Mouse (Mus musculus) liver, embryonic 14.5 days (tissue): ENCODE results near the gene Prune2. TPM values are rescaled to one million over a fixed set of nuclear protein-coding genes. Genes with fewer than 3 reads are reported as not detected.

ENCODE experiments used
- ATAC-seq: fragments of 200-750 bp; cut with Nextera tagmentation; 2 replicates; pipeline ENCODE4 v1.8.0; 2017; ENCODE audit warnings: moderate number of reproducible peaks, mild to moderate bottlenecking, moderate library complexity; ENCODE audit not compliant: insufficient read depth
- DNase-seq, 3 experiments: peaks; one replicate each; pipeline ENCODE4 v3.0.0-alpha.2; 2012 to 2013; ENCODE audit warnings: low read depth in 3 of 3, low spot score in 3 of 3
- H3K27ac ChIP-seq: fragments of 300-500 bp; sonication (generic); 2 replicates; pipeline ENCODE4 v1.5.1; 2014; ENCODE audit warnings: moderate library complexity, mild to moderate bottlenecking, control low read depth, inconsistent platforms
- H3K27me3 ChIP-seq: fragments of 300-500 bp; sonication (generic); 2 replicates; pipeline ENCODE4 v1.6.1; 2014; ENCODE audit warnings: mild to moderate bottlenecking, low read length, moderate library complexity; ENCODE audit not compliant: control insufficient read depth, insufficient read depth
- H3K36me3 ChIP-seq: fragments of 300-500 bp; sonication (generic); replicated peaks from 2 replicates; pipeline ENCODE4 v1.6.1; 2014; ENCODE audit warnings: low read depth; ENCODE audit not compliant: control insufficient read depth, insufficient read depth
- H3K4me1 ChIP-seq, 2 experiments: fragments of 200-500 bp in 1 of 2; fragments of 300-500 bp in 1 of 2; sonication (generic) in 1 of 2; replicated peaks; 2 replicates each; pipeline ENCODE4 v1.6.1; 2012 to 2014; ENCODE audit warnings: antibody characterized with exemption in 1 of 2, inconsistent platforms in 1 of 2, low read length in 1 of 2; ENCODE audit not compliant: control insufficient read depth in 2 of 2, insufficient read depth in 2 of 2
- H3K4me2 ChIP-seq: fragments of 300-500 bp; sonication (generic); 2 replicates; pipeline ENCODE4 v1.6.1; 2014; ENCODE audit warnings: low read depth, mild to moderate bottlenecking, control low read depth, moderate library complexity
- H3K4me3 ChIP-seq, 2 experiments: fragments of 200-500 bp in 1 of 2; fragments of 300-500 bp in 1 of 2; sonication (generic) in 1 of 2; 2 replicates each; pipeline ENCODE4 v1.5.1; 2012 to 2014; ENCODE audit warnings: low read depth in 2 of 2, low read length in 2 of 2, mild to moderate bottlenecking in 2 of 2, control low read depth in 1 of 2, inconsistent platforms in 1 of 2, moderate library complexity in 1 of 2; ENCODE audit not compliant: insufficient read depth in 1 of 2
- H3K9ac ChIP-seq: fragments of 300-500 bp; sonication (generic); replicated peaks from 2 replicates; pipeline ENCODE4 v1.6.1; 2014; ENCODE audit warnings: mild to moderate bottlenecking, control low read depth, moderate library complexity
- H3K9me3 ChIP-seq: fragments of 300-500 bp; sonication (generic); 2 replicates; pipeline ENCODE4 v1.6.1; 2016; ENCODE audit warnings: low read length, mixed read lengths; ENCODE audit not compliant: control insufficient read depth
- CTCF ChIP-seq: IDR thresholded peaks from 2 replicates; pipeline ENCODE4 v1.5.1; 2016; ENCODE audit warnings: antibody characterized with exemption, low read depth, control low read depth
- EP300 ChIP-seq: IDR thresholded peaks from 2 replicates; pipeline ENCODE4 v1.6.1; 2016; ENCODE audit warnings: antibody characterized with exemption, low read depth
- WGBS: fragments of 180-500 bp; shearing (Covaris S2); extraction: QIAGEN DNeasy Blood & Tissue Kit; methylation state at CpG from one replicate; pipeline ENCODE4 v1.1.7; 2014; ENCODE audit not compliant: insufficient replicate concordance; 5-methylcytosine and 5-hydroxymethylcytosine counted together
- polyA plus RNA-seq, 2 experiments: library from polyadenylated mRNA; depleted of rRNA in 1 of 2; stranded (reverse) in 1 of 2; unstranded in 1 of 2; fragments of >200 nt; fragmentation: Nextera tagmentation in 1 of 2; extraction: Ambion mirVana in 1 of 2; gene quantifications; 2 replicates each; pipeline versions ENCODE4 v1.2.1 to v1.2.3; 2012 to 2014

Gene Prune2
- polyA plus RNA-seq, 2 experiments = 0.26 to 0.29 TPM

DNA sequence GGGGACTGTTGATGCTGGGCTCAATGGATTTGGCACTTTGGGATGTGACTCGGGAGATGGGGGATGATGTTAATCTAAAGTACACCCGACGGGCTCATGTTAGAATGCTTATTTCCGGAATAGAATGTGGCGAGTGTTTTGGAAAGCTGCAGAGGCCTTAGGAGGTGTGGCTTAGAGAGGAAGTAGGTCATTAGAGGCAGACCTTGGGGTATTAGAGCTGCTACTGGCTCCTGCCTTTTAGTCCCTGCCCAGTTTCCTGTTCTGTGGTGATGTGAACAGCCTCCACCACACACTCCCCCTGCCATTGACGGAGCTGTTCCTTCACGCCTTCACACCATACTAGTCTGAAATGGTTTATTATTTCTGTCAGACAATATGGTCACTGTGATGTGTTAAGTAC lies 196.5 kb downstream of the Prune2 start:
- Histone ChIP-seq H3K4me3 (no peak overlapping the region), H3K4me1 (no peaks in the 10 kb centered on the region), H3K36me3 (no peaks in the 10 kb centered on the region), H3K9me3 (no peaks in the 10 kb centered on the region), H3K27me3 (no peaks in the 10 kb centered on the region), H3K9ac (no peak overlapping the region), H3K4me2 (no peak overlapping the region), H3K27ac (no peak overlapping the region)
- TF ChIP-seq CTCF (no peak), EP300 (no peak)
- WGBS = 54% methylated on average over 7 of the region's 7 CpGs
- ATAC-seq (no peak), DNase-seq (no peak)

DNA sequence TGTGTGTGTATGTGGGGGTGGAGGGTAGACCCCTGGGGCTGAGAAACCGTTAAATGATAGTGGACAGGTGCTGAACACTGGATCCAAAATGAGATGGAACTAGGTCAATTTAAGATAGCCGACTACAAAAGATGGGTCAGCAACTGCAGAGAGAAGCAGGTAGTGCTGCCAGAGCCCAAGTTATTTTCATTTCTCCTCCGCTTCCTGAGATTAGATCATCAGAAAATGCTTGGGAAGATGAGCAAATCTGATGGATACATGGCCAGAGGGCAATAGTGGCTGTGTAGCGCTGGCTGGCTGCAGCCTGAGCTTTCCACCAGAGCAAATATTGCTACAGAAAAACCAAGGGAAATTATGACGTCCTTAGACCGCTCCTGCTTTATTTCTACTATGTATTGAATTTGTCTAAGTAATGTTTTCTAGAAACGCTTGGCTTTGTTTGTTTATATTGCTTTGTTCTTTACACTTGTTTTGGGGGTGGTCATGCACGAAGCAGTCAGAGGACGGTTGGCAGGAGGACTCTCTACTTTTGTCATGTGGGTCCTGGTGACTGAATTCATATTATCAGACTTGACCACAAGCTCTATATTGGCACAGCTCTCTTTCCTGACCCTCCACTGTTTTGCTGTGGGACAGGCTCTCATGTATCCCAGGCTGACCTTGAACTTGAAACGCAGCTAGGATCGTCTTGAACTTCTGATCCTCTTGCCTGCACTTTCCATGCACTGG lies 198.2 kb downstream of the Prune2 start:
- no peaks in the 10 kb centered on the region for H3K4me1 ChIP-seq
- 60% methylated on average over 11 of the region's 11 CpGs for WGBS
- TF ChIP-seq EP300 (no peak), CTCF (no peak)
- no peak overlapping the region for H3K4me3 ChIP-seq
- H3K27ac ChIP-seq = no peak overlapping the region
- H3K36me3 ChIP-seq = no peaks in the 10 kb centered on the region
- no peaks in the 10 kb centered on the region for H3K9me3 ChIP-seq
- no peaks in the 10 kb centered on the region for H3K27me3 ChIP-seq
- no peak for DNase-seq
- no peak for ATAC-seq
- H3K4me2 ChIP-seq = no peak overlapping the region
- H3K9ac ChIP-seq = no peak overlapping the region

DNA sequence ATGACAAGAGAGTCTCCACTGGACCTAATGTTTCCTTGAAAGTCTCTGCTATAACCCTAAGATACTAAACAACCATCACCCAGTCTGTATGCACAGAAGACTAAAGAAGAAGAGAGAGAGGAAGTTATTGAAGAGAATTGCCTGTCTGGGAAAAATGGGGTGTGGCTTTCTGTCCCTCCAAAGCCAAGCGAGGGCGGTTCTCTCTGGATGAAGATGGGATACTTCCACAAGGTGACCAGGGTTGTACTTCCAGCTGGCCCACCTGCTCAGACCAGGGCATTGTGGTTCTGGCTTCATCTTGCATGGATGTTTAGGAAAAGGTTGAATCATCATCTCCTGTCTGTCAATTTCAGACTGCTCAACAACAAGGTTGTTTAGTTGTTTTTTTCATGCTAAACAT lies 199.3 kb downstream of the Prune2 start:
- Histone ChIP-seq H3K4me3 (no peak overlapping the region), H3K4me1 (no peaks in the 10 kb centered on the region), H3K9me3 (no peaks in the 10 kb centered on the region), H3K9ac (no peak overlapping the region), H3K4me2 (no peak overlapping the region), H3K27me3 (no peaks in the 10 kb centered on the region), H3K36me3 (no peaks in the 10 kb centered on the region), H3K27ac (no peak overlapping the region)
- WGBS = 68% methylated on average over 2 of the region's 2 CpGs
- TF ChIP-seq EP300 = no peak
- TF ChIP-seq CTCF = no peak
- ATAC-seq = no peak
- DNase-seq = no peak

DNA sequence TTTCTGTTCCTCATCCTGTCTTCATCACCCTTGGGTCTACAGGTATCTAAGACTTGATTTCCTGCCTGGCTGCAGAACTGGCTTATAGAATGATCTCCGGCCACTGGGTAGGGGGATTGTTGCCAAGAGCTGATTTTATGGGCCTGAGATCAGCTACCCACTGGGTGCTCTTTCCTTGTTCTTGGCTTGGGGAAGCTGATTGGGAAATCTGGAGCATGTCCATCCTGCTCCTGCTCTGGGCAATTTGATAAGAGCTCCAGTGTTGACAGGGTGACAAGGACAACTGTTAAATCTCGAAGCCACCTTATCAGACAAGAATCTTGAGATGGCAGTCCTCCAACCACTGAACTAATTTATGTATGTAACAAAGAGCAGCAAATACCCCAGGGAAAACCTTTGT lies 203.8 kb downstream of the Prune2 start:
- H3K27ac ChIP-seq = no peak overlapping the region
- H3K4me1 ChIP-seq = peaks cover 0 to 3% of the 10 kb centered on the region in 2 experiments; a peak in 2 of 4 replicates
- ATAC-seq = no peak
- H3K27me3 ChIP-seq = no peaks in the 10 kb centered on the region
- H3K36me3 ChIP-seq = no peaks in the 10 kb centered on the region
- no peak for DNase-seq
- WGBS = 40% methylated on average over 2 of the region's 2 CpGs
- no peak overlapping the region for H3K4me2 ChIP-seq
- no peak overlapping the region for H3K4me3 ChIP-seq
- no peaks in the 10 kb centered on the region for H3K9me3 ChIP-seq
- no peak for TF ChIP-seq CTCF
- TF ChIP-seq EP300 = no peak
- H3K9ac ChIP-seq = no peak overlapping the region

DNA sequence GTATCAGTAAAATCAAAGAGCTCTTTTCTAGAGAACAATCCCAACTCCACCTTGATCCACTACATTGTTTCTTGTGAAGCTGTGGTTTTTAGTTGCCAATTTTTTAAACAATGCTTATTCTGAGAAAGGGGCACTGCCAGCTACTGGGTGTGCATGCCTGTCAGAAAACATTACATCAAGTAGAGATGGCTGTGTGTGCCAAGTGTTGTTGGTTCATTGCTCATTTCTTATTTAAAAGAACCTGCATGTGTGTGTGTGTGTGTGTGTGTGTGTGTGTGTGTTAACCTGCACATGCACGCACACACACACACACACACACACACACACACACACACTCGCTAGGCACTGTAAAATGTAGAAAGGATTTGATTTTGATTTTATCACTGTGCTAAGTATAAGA lies 204.3 kb downstream of the Prune2 start:
- H3K4me2 ChIP-seq = no peak overlapping the region
- WGBS = 67% methylated on average over 2 of the region's 2 CpGs
- no peaks in the 10 kb centered on the region for H3K36me3 ChIP-seq
- H3K27me3 ChIP-seq = no peaks in the 10 kb centered on the region
- no peaks in the 10 kb centered on the region for H3K9me3 ChIP-seq
- ATAC-seq (no peak), DNase-seq (no peak)
- TF ChIP-seq EP300 (no peak), CTCF (no peak)
- no peak overlapping the region for H3K9ac ChIP-seq
- peaks cover 0 to 3% of the 10 kb centered on the region in 2 experiments; a peak in 2 of 4 replicates for H3K4me1 ChIP-seq
- H3K4me3 ChIP-seq = no peak overlapping the region
- no peak overlapping the region for H3K27ac ChIP-seq
